Mouse (Mus musculus): ENCODE measurements around the gene Wdtc1. TPM values are rescaled to one million over a fixed set of nuclear protein-coding genes. Genes with fewer than 3 reads are reported as not detected.

The Wdtc1 gene
- total RNA-seq, 4 experiments from 2014 or later, result 53.6 to 58.0 (median 54.3) TPM

- DNase-seq (ENCODE audit: low spot score in 2 of 2), result peak in 1 of 2 experiments; percentile 60
These were observed 25.2 kb upstream of the Wdtc1 start for GRCm38 (mm10) chr4:133378236-133379045.

GRCm38 (mm10) chr4:133375812-133376577, 22.7 kb upstream of the Wdtc1 start:
- no peak for DNase-seq (ENCODE audit: low spot score in 2 of 2)

DNA sequence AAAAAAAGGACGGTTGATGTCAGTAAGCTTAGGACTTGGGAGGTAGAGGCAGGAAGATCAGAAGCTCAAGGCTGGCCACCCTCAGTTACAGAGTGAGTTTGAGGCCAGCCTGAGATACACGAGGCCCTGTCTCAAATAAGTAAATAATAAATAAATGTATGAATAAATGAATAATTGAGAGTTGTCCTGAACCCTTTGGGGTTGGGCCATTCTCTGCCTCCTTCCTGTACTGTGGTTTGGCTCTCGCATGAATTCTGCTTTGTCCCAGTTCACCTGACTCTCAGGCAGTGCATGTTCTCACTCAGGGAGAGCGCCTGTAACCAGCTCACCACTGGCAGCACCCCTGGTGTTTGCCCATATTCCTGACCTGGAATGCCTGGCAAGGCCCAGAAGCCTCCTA, 20.7 kb upstream of the Wdtc1 start:
- DNase-seq (ENCODE audit: low spot score in 2 of 2), result no peak

- DNase-seq (ENCODE audit: low spot score in 2 of 2), result no peak
These were observed 19.0 kb upstream of the Wdtc1 start for GRCm38 (mm10) chr4:133372278-133372665.

- DNase-seq (ENCODE audit: low spot score in 2 of 2), result no peak
These were observed 18.5 kb upstream of the Wdtc1 start for GRCm38 (mm10) chr4:133371621-133372277.

- no peak for DNase-seq (ENCODE audit: low spot score in 2 of 2)
These were observed 17.3 kb upstream of the Wdtc1 start for GRCm38 (mm10) chr4:133370298-133371274.

DNA sequence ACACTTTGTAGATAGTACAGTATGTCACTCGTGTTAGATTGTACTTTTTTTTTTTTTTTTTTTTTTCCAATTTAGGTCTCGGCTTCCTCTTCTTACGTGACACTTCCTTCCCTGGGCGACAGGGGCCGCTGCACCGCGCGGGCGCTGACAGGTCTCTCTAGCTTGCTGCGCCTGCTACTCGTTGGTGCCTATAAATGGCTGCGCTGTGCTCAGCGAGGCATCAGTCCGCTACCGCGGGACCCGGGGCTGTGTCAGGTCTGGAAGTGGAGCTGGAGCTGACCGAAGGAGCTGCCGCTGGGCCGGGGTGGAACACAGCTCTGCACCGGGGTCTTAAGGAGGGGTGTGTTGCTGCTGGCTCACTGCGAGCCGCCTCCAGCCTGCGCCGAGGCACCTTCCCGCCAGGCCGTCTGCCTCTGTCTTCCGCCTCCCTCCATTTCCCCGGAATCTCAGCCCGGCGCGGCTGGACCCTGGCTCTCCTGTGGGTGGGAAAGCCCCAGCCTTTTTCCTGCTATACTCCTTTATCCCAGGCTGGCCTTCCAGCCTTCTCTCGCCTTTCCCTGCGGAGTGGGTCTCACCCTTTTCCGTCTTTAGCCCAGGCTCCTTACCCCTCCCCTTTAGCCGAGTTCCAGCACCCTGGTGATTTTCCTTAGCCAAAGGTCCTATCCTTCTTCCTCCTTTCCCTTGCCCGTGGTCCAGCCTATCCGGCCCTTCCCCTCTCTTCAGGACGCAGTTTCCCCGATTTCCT, 16.4 kb upstream of the Wdtc1 start, which contains the start of gene Slc9a1:
Slc9a1 (plus strand) TSS at position 154 of the 745 bp plus-strand sequence.
- peak; percentile 88 to 97 for DNase-seq (ENCODE audit: low spot score in 2 of 2)

DNA sequence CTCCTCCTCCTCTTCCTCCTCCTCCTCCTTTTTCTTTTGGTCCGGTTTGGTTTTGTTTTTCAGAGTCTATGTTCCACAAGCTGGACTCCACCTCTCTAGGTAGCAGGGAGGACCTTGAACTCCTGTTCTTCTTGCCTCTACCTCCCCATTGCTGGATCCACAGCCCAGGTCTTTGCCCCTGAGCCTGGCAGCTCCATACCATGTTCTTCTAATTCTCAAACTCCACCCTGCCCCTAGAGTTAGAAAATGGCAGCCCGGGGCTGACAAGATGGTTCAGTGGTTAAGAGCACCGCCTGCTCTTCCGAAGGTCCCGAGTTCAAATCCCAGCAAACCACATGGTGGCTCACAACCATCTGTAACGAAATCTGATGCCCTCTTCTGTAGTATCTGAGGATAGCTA, 1.4 kb upstream of the Wdtc1 start:
- DNase-seq (ENCODE audit: low spot score in 2 of 2), result no peak

DNA sequence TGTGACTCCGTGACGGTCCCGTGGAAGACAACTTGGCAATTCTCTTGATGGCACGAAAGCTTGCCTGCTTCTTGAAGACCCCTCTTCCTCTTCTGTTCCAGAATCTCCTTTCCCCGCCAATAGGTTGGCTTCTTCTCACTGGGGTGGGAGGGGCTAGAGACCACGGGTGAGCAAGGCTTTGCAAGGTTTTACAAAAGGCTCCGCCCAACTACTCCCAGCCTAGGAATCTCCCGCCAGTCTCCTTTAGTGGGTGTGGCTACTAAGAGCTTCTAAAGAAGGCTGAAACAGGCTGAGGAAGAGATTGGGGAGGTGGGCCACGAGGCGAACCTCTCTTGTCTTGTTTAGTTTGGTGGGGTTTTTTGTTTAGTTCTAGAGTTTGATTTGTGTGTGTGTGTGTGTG, 484 bp downstream of the Wdtc1 start:
- no peak for DNase-seq (ENCODE audit: low spot score in 2 of 2)

GRCm38 (mm10) chr4:133348051-133348775, 5.1 kb downstream of the Wdtc1 start:
- DNase-seq (ENCODE audit: low spot score in 2 of 2), result no peak

GRCm38 (mm10) chr4:133347624-133348023, 5.7 kb downstream of the Wdtc1 start:
- DNase-seq (ENCODE audit: low spot score in 2 of 2), result no peak

DNA sequence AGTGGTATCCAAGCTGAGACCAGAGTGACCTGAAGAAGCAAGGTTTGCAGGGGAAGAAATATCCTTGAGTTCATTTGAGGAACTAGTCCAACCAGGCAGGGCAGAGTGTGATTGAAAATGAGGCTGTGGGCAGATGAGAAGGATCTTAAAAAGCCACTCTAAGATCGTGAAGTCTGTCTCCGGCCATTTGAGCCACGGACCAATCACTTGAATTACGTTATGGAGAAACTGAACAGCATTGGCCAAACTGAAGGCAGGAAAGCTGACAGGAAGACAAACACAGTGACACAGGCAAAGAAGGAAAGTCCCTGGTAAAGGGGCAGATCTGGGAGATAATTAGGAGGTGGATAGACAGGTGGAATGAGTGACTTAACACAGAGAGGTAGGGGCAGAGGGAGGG, 6.7 kb downstream of the Wdtc1 start:
- no peak for DNase-seq (ENCODE audit: low spot score in 2 of 2)

DNA sequence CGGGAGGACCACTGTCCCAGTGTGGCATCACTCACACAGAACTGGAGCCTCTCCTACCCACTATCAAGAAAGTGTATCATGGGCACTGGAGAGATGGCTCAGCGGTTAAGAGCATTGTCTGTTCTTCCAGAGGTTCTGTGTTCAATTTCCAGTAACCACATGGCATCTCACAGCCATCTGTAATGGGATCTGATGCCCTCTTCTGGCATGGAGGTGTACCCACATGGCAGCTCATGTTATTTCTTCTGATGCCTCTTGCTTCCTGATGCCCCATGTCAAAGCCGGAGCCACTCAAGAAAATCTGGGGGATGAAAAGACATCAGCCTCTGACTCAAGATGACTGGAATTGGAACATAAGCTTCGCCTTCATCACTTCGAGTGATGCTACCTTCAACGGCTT, 7.6 kb downstream of the Wdtc1 start:
- no peak for DNase-seq (ENCODE audit: low spot score in 2 of 2)

DNA sequence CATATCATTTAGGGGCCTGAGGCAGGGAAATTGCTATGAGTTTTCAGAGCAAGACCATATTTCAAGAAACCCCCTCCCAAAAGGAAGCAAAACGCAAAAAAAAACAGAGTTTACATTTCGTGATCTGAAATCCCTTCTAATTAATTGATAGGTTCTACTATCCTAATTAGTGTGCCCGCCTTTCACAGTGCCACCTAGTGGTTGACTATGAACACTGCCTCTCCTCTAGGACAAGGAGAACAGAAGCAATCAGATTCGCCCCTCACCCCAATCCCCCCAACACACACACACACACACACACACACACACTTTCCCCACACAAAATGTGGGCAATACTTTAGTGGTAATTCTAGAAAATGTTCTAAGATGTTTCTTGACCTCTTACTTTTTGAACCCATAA, 9.2 kb downstream of the Wdtc1 start:
- DNase-seq (ENCODE audit: low spot score in 2 of 2), result no peak

DNA sequence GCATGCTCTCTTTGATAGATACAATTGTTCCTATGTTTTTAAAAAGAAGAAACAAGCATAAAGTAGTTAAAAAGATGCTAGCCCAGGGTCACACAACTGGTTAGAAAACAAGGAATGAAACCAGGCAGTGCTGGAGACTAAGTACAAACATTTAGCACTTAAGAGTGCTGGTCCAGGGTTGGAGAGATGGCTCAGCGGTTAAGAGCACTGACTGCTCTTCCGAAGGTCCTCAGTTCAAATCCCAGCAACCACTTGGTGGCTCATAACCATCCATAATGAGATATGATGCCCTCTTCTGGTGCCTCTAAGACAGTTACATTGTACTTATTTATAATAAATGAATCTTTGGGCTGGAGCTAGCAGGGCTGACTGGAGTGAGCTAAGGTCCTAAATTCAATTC, 13.1 kb downstream of the Wdtc1 start:
- no peak for DNase-seq (ENCODE audit: low spot score in 2 of 2)

- peak; percentile 97 to 98 for DNase-seq (ENCODE audit: low spot score in 2 of 2)
These were observed 14.0 kb downstream of the Wdtc1 start for GRCm38 (mm10) chr4:133339148-133339749.

- no peak for DNase-seq (ENCODE audit: low spot score in 2 of 2)
These were observed 14.7 kb downstream of the Wdtc1 start for GRCm38 (mm10) chr4:133338521-133339095.

DNA sequence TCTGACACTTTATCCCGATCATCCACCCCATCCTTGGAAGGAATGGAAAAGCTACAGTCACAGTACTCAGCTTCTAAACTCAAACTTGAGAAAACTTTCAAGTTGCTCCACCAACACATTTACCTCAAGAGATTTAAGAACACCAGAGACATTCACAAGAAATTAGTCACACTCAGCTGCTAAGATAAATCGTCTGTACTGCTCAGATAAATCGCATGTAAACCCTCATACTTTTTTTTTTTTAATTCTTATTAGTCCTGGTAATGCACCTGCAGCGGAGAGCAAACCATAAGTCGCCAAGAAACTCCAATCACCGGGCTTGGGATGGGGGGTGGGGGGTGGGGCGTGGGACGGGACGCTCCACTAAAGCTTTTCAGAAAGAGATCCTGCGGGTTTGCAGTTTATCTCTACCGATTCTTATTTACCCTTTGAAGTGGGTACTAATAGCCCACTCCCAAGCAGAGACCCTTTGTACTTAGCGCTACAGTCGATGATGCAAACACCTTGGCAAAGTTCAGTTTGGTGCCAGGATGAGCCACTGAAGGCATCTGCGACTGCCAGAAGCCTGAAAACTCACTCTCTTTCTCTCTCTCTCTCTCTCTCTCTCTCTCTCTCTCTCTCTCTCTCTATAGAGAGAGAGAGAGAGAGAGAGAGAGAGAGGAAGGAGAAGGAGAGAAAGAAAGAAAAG, 15.3 kb downstream of the Wdtc1 start:
- DNase-seq (ENCODE audit: low spot score in 2 of 2), result no peak
